Mouse (Mus musculus) neural tube, embryonic 12.5 days (tissue): Measurements from ENCODE around the gene Nanos3. TPM values are rescaled to one million over a fixed set of nuclear protein-coding genes. Genes with fewer than 3 reads are reported as not detected.
A peak's percentile ranks its signal among the peaks of the same experiment; 100 is the strongest.

Source experiments
- ATAC-seq: fragments of 200-750 bp; cut with Nextera tagmentation; 2 replicates; pipeline ENCODE4 v1.8.0; 2017; ENCODE audit warnings: low read depth, mild to moderate bottlenecking, moderate TSS enrichment, moderate library complexity; ENCODE audit not compliant: low FRiP score
- H3K27ac ChIP-seq: fragments of 300-500 bp; sonication (generic); 2 replicates; pipeline ENCODE4 v1.5.1; 2016
- H3K27me3 ChIP-seq: fragments of 300-500 bp; sonication (generic); replicated peaks from 2 replicates; pipeline ENCODE4 v1.6.1; 2016; ENCODE audit warnings: mild to moderate bottlenecking
- H3K36me3 ChIP-seq: fragments of 300-500 bp; sonication (generic); 2 replicates; pipeline ENCODE4 v1.6.1; 2016; ENCODE audit warnings: mild to moderate bottlenecking
- H3K4me1 ChIP-seq: fragments of 300-500 bp; sonication (generic); 2 replicates; pipeline ENCODE4 v1.6.1; 2016
- H3K4me2 ChIP-seq: fragments of 300-500 bp; sonication (generic); replicated peaks from 2 replicates; pipeline ENCODE4 v1.6.1; 2016; ENCODE audit warnings: mild to moderate bottlenecking
- H3K4me3 ChIP-seq: fragments of 300-500 bp; sonication (generic); 2 replicates; pipeline ENCODE4 v1.5.1; 2016
- H3K9ac ChIP-seq: fragments of 300-500 bp; sonication (generic); 2 replicates; pipeline ENCODE4 v1.6.1; 2016; ENCODE audit warnings: mild to moderate bottlenecking
- H3K9me3 ChIP-seq: fragments of 300-500 bp; sonication (generic); 2 replicates; pipeline ENCODE4 v1.6.1; 2016; ENCODE audit warnings: mild to moderate bottlenecking
- WGBS: fragments of 180-500 bp; shearing (Covaris S2); methylation state at CpG from one replicate; pipeline ENCODE4 v1.1.7; 2016; 5-methylcytosine and 5-hydroxymethylcytosine counted together
- polyA plus RNA-seq: library from polyadenylated mRNA; unstranded; fragments of >200 nt; fragmentation: Nextera tagmentation; extraction: Ambion mirVana; gene quantifications from 2 replicates; pipeline ENCODE4 v1.2.1, GENCODE M21; 2016

Gene Nanos3
- polyA plus RNA-seq, 1 experiment from 2014 or later: 5.3 TPM

GRCm38 (mm10) chr8:84208381-84209380, 23.7 kb upstream of the Nanos3 start:
- Histone ChIP-seq H3K4me2 (no peak overlapping the region; the same call in 1 of the 2 replicates), H3K4me1 (peaks cover 35% of the 10 kb centered on the region), H3K9ac (peak overlapping the region; percentile 35; the same call in 1 of the 2 replicates), H3K36me3 (peaks cover 46% of the 10 kb centered on the region), H3K4me3 (no peak overlapping the region), H3K9me3 (no peaks in the 10 kb centered on the region), H3K27ac (peak overlapping the region; percentile 17; the same call in 1 of the 2 replicates), H3K27me3 (no peaks in the 10 kb centered on the region)
- 51% methylated on average over 17 of the region's 17 CpGs for WGBS
- ATAC-seq: no peak; the same call in 1 of the 2 replicates

- H3K27ac ChIP-seq: 0 out of 2 replicates have a peak overlapping the region, but pooled peaks have one; percentile 17
- peaks cover 44% of the 10 kb centered on the region for H3K4me1 ChIP-seq
- H3K4me3 ChIP-seq: no peak overlapping the region
- 69% methylated on average over 7 of the region's 7 CpGs for WGBS
- no peaks in the 10 kb centered on the region for H3K9me3 ChIP-seq
- H3K9ac ChIP-seq: no peak overlapping the region
- no peaks in the 10 kb centered on the region for H3K27me3 ChIP-seq
- 0 out of 2 replicates have a peak overlapping the region, but pooled peaks have one; percentile 3 for H3K4me2 ChIP-seq
- H3K36me3 ChIP-seq: peaks cover 37% of the 10 kb centered on the region
- ATAC-seq: no peak
These were observed 22.8 kb upstream of the Nanos3 start for GRCm38 (mm10) chr8:84207811-84208210.

- Histone ChIP-seq H3K4me3 (no peak overlapping the region), H3K27me3 (no peaks in the 10 kb centered on the region), H3K4me1 (peaks cover 49% of the 10 kb centered on the region), H3K9me3 (no peaks in the 10 kb centered on the region), H3K27ac (no peak overlapping the region), H3K9ac (no peak overlapping the region), H3K36me3 (peaks cover 26% of the 10 kb centered on the region), H3K4me2 (no peak overlapping the region)
- WGBS: 88% methylated on average over 3 of the region's 3 CpGs
- ATAC-seq: no peak
These were observed 21.6 kb upstream of the Nanos3 start for GRCm38 (mm10) chr8:84206666-84207065.

- Histone ChIP-seq H3K27ac (no peak overlapping the region), H3K4me1 (peaks cover 60% of the 10 kb centered on the region), H3K9ac (no peak overlapping the region), H3K9me3 (no peaks in the 10 kb centered on the region), H3K4me3 (no peak overlapping the region), H3K27me3 (no peaks in the 10 kb centered on the region; the same call in 1 of the 2 replicates), H3K4me2 (no peak overlapping the region), H3K36me3 (peaks cover 15% of the 10 kb centered on the region)
- no peak for ATAC-seq
- WGBS: 92% methylated on average over 5 of the region's 5 CpGs
These were observed 20.1 kb upstream of the Nanos3 start for GRCm38 (mm10) chr8:84205073-84205472.

- Histone ChIP-seq H3K9me3 (no peaks in the 10 kb centered on the region), H3K27ac (peak overlapping the region; percentile 32; the same call in 1 of the 2 replicates), H3K27me3 (no peaks in the 10 kb centered on the region; the same call in 1 of the 2 replicates), H3K4me1 (peaks cover 63% of the 10 kb centered on the region), H3K4me3 (peak overlapping the region; percentile 32), H3K4me2 (peak overlapping the region; percentile 89), H3K9ac (peak overlapping the region; percentile 51), H3K36me3 (peaks cover 7% of the 10 kb centered on the region)
- no peak for ATAC-seq
- WGBS: 54% methylated on average over 13 of the region's 13 CpGs
These were observed 19.2 kb upstream of the Nanos3 start for GRCm38 (mm10) chr8:84203975-84204772.

- 10% methylated on average over 34 of the region's 34 CpGs for WGBS
- H3K36me3 ChIP-seq: no peaks in the 10 kb centered on the region
- H3K27ac ChIP-seq: peak overlapping the region; percentile 32; the same call in 1 of the 2 replicates
- H3K27me3 ChIP-seq: no peaks in the 10 kb centered on the region; the same call in 1 of the 2 replicates
- peaks cover 63% of the 10 kb centered on the region for H3K4me1 ChIP-seq
- peak overlapping the region; percentile 51 for H3K9ac ChIP-seq
- H3K9me3 ChIP-seq: no peaks in the 10 kb centered on the region
- peak overlapping the region; percentile 32 for H3K4me3 ChIP-seq
- H3K4me2 ChIP-seq: peak overlapping the region; percentile 89
- ATAC-seq: no peak
These were observed 18.2 kb upstream of the Nanos3 start for GRCm38 (mm10) chr8:84202938-84203917.

GRCm38 (mm10) chr8:84202466-84202865, 17.4 kb upstream of the Nanos3 start:
- peaks cover 63% of the 10 kb centered on the region for H3K4me1 ChIP-seq

GRCm38 (mm10) chr8:84201545-84202245, 16.7 kb upstream of the Nanos3 start:
- Histone ChIP-seq H3K4me1 (peaks cover 62% of the 10 kb centered on the region), H3K4me3 (peak overlapping the region; percentile 48), H3K36me3 (no peaks in the 10 kb centered on the region), H3K27me3 (no peaks in the 10 kb centered on the region; the same call in 1 of the 2 replicates), H3K9me3 (no peaks in the 10 kb centered on the region), H3K27ac (no peak overlapping the region), H3K4me2 (peak overlapping the region; percentile 89), H3K9ac (peak overlapping the region; percentile 60)
- ATAC-seq: no peak
- WGBS: 67% methylated on average over 15 of the region's 15 CpGs

More at GRCm38 (mm10) chr8:84202466-84202865, 17.4 kb upstream of the Nanos3 start:
- H3K9me3 ChIP-seq: no peaks in the 10 kb centered on the region
- no peak overlapping the region for H3K4me3 ChIP-seq
- no peaks in the 10 kb centered on the region for H3K36me3 ChIP-seq
- H3K27me3 ChIP-seq: no peaks in the 10 kb centered on the region; the same call in 1 of the 2 replicates
- peak overlapping the region; percentile 89 for H3K4me2 ChIP-seq
- no peak for ATAC-seq
- WGBS: 90% methylated on average over 9 of the region's 9 CpGs
- H3K9ac ChIP-seq: no peak overlapping the region
- H3K27ac ChIP-seq: no peak overlapping the region

- 6% methylated on average over 65 of the region's 70 CpGs for WGBS
- ATAC-seq: no peak
These were observed 15.9 kb upstream of the Nanos3 start for GRCm38 (mm10) chr8:84200652-84201544.

GRCm38 (mm10) chr8:84200126-84200555, 15.1 kb upstream of the Nanos3 start:
- H3K4me1 ChIP-seq: peaks cover 62% of the 10 kb centered on the region

More at GRCm38 (mm10) chr8:84200652-84201544, 15.9 kb upstream of the Nanos3 start:
- no peaks in the 10 kb centered on the region; the same call in 1 of the 2 replicates for H3K27me3 ChIP-seq
- H3K4me2 ChIP-seq: peak overlapping the region; percentile 89
- H3K4me3 ChIP-seq: peak overlapping the region; percentile 48
- H3K4me1 ChIP-seq: peaks cover 62% of the 10 kb centered on the region
- H3K27ac ChIP-seq: no peak overlapping the region
- peak overlapping the region; percentile 60 for H3K9ac ChIP-seq
- no peaks in the 10 kb centered on the region for H3K36me3 ChIP-seq
- H3K9me3 ChIP-seq: no peaks in the 10 kb centered on the region

More at GRCm38 (mm10) chr8:84200126-84200555, 15.1 kb upstream of the Nanos3 start:
- H3K4me2 ChIP-seq: peak overlapping the region; percentile 89
- H3K9ac ChIP-seq: peak overlapping the region; percentile 60; the same call in 1 of the 2 replicates
- no peak overlapping the region for H3K27ac ChIP-seq
- H3K36me3 ChIP-seq: no peaks in the 10 kb centered on the region
- no peaks in the 10 kb centered on the region; the same call in 1 of the 2 replicates for H3K27me3 ChIP-seq
- peak overlapping the region; percentile 48; the same call in 1 of the 2 replicates for H3K4me3 ChIP-seq
- 27% methylated on average over 8 of the region's 8 CpGs for WGBS
- ATAC-seq: no peak
- H3K9me3 ChIP-seq: no peaks in the 10 kb centered on the region
